Mouse (Mus musculus): Measurements from ENCODE around the gene Acan. TPM values are rescaled to one million over a fixed set of nuclear protein-coding genes. Genes with fewer than 3 reads are reported as not detected.

The Acan gene
- polyA plus RNA-seq, 1 experiment from 2014 or later: 0.65 TPM

- H3K4me3 ChIP-seq: peak overlapping the region; percentile 61
- 61% methylated on average over 12 of the region's 12 CpGs for WGBS
- H3K4me1 ChIP-seq (replicated peaks): peaks cover 18% of the 10 kb centered on the region
- no peaks in the 10 kb centered on the region for H3K9me3 ChIP-seq
- H3K4me2 ChIP-seq: peak overlapping the region; percentile 96
- H3K9ac ChIP-seq: peak overlapping the region; percentile 3; the same call in 1 of the 2 replicates
- H3K36me3 ChIP-seq: no peaks in the 10 kb centered on the region
- ATAC-seq (ENCODE audit: low FRiP score, low read depth): no peak
- no peaks in the 10 kb centered on the region for H3K27me3 ChIP-seq
- H3K27ac ChIP-seq (replicated peaks): no peak overlapping the region
These were observed 93.9 kb downstream of the Acan start for GRCm38 (mm10) chr7:79147011-79147837.

DNA sequence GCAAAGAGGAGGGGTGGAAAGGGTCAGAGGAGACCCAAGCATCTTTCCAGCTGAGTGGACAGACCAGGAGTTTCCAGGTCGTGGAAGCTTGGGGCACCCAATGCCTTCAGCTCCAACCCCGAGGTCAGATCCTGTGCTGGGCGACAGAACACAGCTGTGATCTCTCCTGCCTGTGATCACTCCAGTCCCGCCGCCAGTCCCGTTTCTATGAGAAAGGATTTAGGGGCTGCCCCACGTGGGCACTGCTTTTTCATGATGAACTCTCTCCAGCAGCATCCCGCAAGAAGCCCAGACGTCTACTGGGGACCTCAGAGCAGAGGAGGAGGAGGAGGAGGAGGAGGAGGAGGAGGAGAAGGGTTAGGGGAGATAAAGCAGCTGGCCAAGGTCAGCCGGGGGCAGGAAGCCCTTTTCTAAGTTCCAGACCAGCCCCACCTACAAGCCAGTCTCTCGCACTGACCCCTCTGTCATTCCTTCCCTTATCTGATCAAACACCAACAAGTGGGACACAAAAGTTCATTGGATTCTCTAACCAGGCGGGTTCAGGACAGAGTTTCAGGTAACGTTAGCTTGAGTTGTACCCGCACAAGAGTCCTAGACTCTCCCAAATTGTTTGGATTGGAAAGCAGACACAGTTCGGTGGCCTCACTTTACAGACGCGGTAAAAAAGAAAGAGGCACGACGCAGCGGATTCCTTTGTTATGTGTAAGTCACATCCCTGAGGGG, 94.8 kb downstream of the Acan start:
- no peaks in the 10 kb centered on the region for H3K36me3 ChIP-seq
- H3K9ac ChIP-seq: peak overlapping the region; percentile 63
- 3% methylated on average over 20 of the region's 20 CpGs for WGBS
- no peak for ATAC-seq (ENCODE audit: low FRiP score, low read depth)
- peak overlapping the region; percentile 61 for H3K4me3 ChIP-seq
- no peaks in the 10 kb centered on the region for H3K9me3 ChIP-seq
- H3K27ac ChIP-seq (replicated peaks): peak overlapping the region; percentile 34; the same call in 1 of the 2 replicates
- peaks cover 18% of the 10 kb centered on the region for H3K4me1 ChIP-seq (replicated peaks)
- no peaks in the 10 kb centered on the region for H3K27me3 ChIP-seq
- H3K4me2 ChIP-seq: peak overlapping the region; percentile 96

DNA sequence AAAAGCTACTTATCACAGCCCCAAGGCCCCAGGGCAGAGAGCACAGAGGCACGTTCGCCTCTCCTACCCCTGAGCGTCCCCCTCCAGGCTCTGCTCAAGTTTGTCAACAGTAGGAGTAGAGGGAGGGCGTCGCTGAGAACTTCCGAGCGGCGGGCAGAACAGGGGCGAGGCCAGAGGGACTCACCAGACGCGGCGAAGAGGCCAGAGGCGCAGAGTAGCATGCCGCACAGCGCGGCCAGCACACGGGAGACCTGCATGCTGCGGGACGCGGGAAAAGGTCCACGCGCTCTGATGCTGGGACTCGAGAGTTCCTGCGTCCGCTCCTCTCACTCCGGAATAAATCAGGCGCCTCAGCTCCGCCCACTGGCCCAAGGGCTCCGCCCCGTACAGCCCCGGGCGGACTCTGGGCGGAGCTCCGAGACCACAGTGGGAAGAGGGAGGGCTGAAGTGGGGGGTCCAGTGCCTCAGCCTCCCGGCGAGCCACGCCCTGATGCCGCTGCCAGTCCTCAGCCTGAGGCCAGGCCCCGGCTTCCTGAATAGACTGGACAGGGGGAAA, 95.5 kb downstream of the Acan start, which contains the start of gene Mfge8:
Mfge8 (minus strand) TSS at position 350 of the 556 bp plus-strand sequence.
- peak; percentile 94 for ATAC-seq (ENCODE audit: low FRiP score, low read depth)
- Histone ChIP-seq H3K27me3 (no peaks in the 10 kb centered on the region), H3K9me3 (no peaks in the 10 kb centered on the region), H3K36me3 (no peaks in the 10 kb centered on the region), H3K4me1 (replicated peaks) (peaks cover 18% of the 10 kb centered on the region), H3K27ac (replicated peaks) (peak within 1 kb of the TSS; percentile 34), H3K9ac (peak within 1 kb of the TSS; percentile 63), H3K4me2 (peak within 1 kb of the TSS; percentile 96), H3K4me3 (peak within 1 kb of the TSS; percentile 61)
- WGBS: under 1% methylated on average over 39 of the region's 39 CpGs

GRCm38 (mm10) chr7:79149522-79149921, 96.2 kb downstream of the Acan start:
- WGBS: 64% methylated on average over 6 of the region's 6 CpGs
- no peak overlapping the region for H3K4me3 ChIP-seq

DNA sequence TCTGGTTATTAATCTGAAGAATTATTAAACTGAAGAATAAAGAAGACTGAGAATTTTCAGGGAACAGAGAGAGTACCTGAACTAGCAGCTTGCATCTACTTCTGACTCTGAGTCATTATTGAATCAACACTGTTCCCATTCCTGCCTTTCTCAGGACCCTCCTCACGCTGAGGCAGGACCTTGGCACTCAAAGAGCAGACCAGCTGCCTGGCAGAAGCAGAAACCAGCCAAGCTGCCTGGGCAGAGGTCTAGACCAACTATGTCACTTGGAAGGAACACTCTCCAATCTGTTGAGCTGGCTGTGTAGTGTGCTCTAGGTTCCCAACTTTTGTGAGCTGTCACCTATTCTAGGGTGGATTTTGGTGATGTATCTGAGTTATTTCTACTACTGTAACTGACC, 106.1 kb downstream of the Acan start:
- Histone ChIP-seq H3K4me2 (no peak overlapping the region), H3K4me3 (no peak overlapping the region), H3K9me3 (no peaks in the 10 kb centered on the region), H3K36me3 (no peaks in the 10 kb centered on the region), H3K27me3 (no peaks in the 10 kb centered on the region), H3K4me1 (replicated peaks) (no peaks in the 10 kb centered on the region), H3K27ac (replicated peaks) (no peak overlapping the region), H3K9ac (no peak overlapping the region)
- WGBS: 68% methylated on average over 1 of the region's 1 CpGs
- no peak for ATAC-seq (ENCODE audit: low FRiP score, low read depth)

More at GRCm38 (mm10) chr7:79149522-79149921, 96.2 kb downstream of the Acan start:
- Histone ChIP-seq H3K27me3 (no peaks in the 10 kb centered on the region), H3K36me3 (no peaks in the 10 kb centered on the region), H3K9ac (no peak overlapping the region), H3K4me1 (replicated peaks) (peaks cover 18% of the 10 kb centered on the region), H3K9me3 (no peaks in the 10 kb centered on the region), H3K27ac (replicated peaks) (no peak overlapping the region), H3K4me2 (peak overlapping the region; percentile 96)
- no peak for ATAC-seq (ENCODE audit: low FRiP score, low read depth)

Other genes starting within 250 kb of the Acan start
- 12.9 and 13.0 TPM in 2 replicates for gene Det1, start 206.2 kb upstream of the Acan start, polyA plus RNA-seq (2015; fragmentation: Nextera tagmentation; extraction: Ambion mirVana)
- 55.5 and 58.1 TPM in 2 replicates for gene Aen, start 157.6 kb upstream of the Acan start, polyA plus RNA-seq (2015; fragmentation: Nextera tagmentation; extraction: Ambion mirVana)
- gene Isg20, start 140.1 kb upstream of the Acan start, polyA plus RNA-seq (2015; fragmentation: Nextera tagmentation; extraction: Ambion mirVana): 0.87 and 2.3 TPM in 2 replicates
- gene Hapln3, start 77.5 kb downstream of the Acan start, polyA plus RNA-seq (2015; fragmentation: Nextera tagmentation; extraction: Ambion mirVana): 2.2 TPM in 2 replicates
- 206 and 214 TPM in 2 replicates for gene Mfge8, start 95.6 kb downstream of the Acan start, polyA plus RNA-seq (2015; fragmentation: Nextera tagmentation; extraction: Ambion mirVana)
- 18.9 and 19.8 TPM in 2 replicates for gene Abhd2, start 219.7 kb downstream of the Acan start, polyA plus RNA-seq (2015; fragmentation: Nextera tagmentation; extraction: Ambion mirVana)